ENCODE assay signal across 8 mouse cellular contexts in the genomic region with DNA sequence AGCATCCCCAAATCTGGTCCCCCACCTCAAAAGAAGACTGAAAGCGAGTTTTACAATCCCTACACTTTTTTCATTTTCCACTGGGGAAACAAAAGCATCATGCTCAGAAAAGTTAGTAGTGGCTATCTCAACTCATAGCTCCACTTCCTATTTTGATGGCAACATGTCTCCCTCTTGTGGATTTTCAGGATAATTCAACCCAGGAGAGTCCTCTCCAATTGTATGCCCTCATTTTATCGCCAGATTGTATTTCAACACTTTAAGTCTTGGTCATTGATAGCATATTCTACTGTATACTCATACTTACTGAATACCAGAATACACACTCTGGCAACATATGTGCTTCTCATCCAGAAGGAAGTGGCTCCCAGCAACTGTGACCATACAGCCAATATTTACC.
DNase-seq lines count a peak whose midpoint lies in the region; ATAC-seq and TF ChIP-seq lines count a peak whose summit lies in the region.

No protein-coding gene starts in this region.

- DNase-seq in adrenal gland, postnatal 14 days, result peak; percentile 7
- no peak for DNase-seq in adrenal gland, postnatal 36 days
- DNase-seq in layer of hippocampus, adult 9-10 months (ENCODE audit: low spot score), result peak; percentile 27
- no peak for DNase-seq in layer of hippocampus, postnatal 10 days (ENCODE audit: low spot score in 2 of 2)
- peak; percentile 46 for DNase-seq in MEL (ENCODE audit: low read depth, low spot score)
- DNase-seq in hindbrain, embryonic 14.5 days (ENCODE audit: low spot score), result peak; percentile 76
- DNase-seq in urinary bladder, postnatal 14 days (ENCODE audit: low spot score), result no peak
- DNase-seq in urinary bladder, adult 18-20 months (ENCODE audit: low spot score in 2 of 2), result no peak

- no peaks in the 10 kb centered on the region for H3K36me3 ChIP-seq in MEL (ENCODE audit: control insufficient read depth in 1 of 2, insufficient read depth in 2 of 2, low read length in 2 of 2)
- H3K36me3 ChIP-seq in hindbrain, embryonic 14.5 days (replicated peaks; ENCODE audit: control insufficient read depth, insufficient read depth), result no peaks in the 10 kb centered on the region

- TF ChIP-seq CTCF in MEL (IDR thresholded peaks at IDR 0.05 in 2 of 3, conservative IDR thresholded peaks at IDR 0.05 in 1 of 3; ENCODE audit: control insufficient read depth in 1 of 3, insufficient read depth in 1 of 3, low read depth in 2 of 3, low read length in 3 of 3, poor library complexity in 1 of 3, severe bottlenecking in 1 of 3), result peak in 2 of 3 experiments; percentile 14 to 63; a peak in 3 of 6 replicates

- peak; percentile 73 for TF ChIP-seq RAD21 in MEL (IDR thresholded peaks at IDR 0.05; ENCODE audit: low read depth, low read length)

- H3K79me2 ChIP-seq in MEL (ENCODE audit: control insufficient read depth, insufficient read depth, low read length, poor library complexity), result no peaks in the 10 kb centered on the region

- WGBS in hindbrain, embryonic 14.5 days, result 48% methylated on average over 2 of the region's 2 CpGs

- H3K27ac ChIP-seq in MEL (ENCODE audit: control insufficient read depth, low read depth, low read length), result no peak overlapping the region
- H3K27ac ChIP-seq in hindbrain, embryonic 14.5 days, result no peak overlapping the region

- no peak for TF ChIP-seq EP300 in MEL (IDR thresholded peaks at IDR 0.05; ENCODE audit: low read depth in 1 of 2, low read length in 2 of 2)

- no peaks in the 10 kb centered on the region; a peak in 1 of 4 replicates for H3K27me3 ChIP-seq in MEL (ENCODE audit: control insufficient read depth in 1 of 2, insufficient read depth in 2 of 2, low read length in 2 of 2)
- H3K27me3 ChIP-seq in hindbrain, embryonic 14.5 days (ENCODE audit: control insufficient read depth, insufficient read depth, low read length), result no peaks in the 10 kb centered on the region

- no peak overlapping the region for H3K4me2 ChIP-seq in hindbrain, embryonic 14.5 days (replicated peaks)

- TF ChIP-seq POLR2A in MEL (IDR thresholded peaks at IDR 0.05; ENCODE audit: control insufficient read depth in 1 of 2, insufficient read depth in 1 of 2, low read depth in 1 of 2, low read length in 2 of 2, poor library complexity in 1 of 2), result no peak

- no peak for ATAC-seq in hindbrain, embryonic 14.5 days (ENCODE audit: low FRiP score)

- H3K4me1 ChIP-seq in MEL (ENCODE audit: control insufficient read depth in 1 of 2, insufficient read depth in 2 of 2, low read length in 2 of 2), result no peaks in the 10 kb centered on the region; a peak in 1 of 4 replicates
- H3K4me1 ChIP-seq in hindbrain, embryonic 14.5 days (replicated peaks; ENCODE audit: control insufficient read depth, insufficient read depth, low read length), result no peaks in the 10 kb centered on the region

- no peaks in the 10 kb centered on the region for H3K9me3 ChIP-seq in MEL (replicated peaks; ENCODE audit: insufficient read depth, low read length)
- no peaks in the 10 kb centered on the region for H3K9me3 ChIP-seq in hindbrain, embryonic 14.5 days (ENCODE audit: control insufficient read depth, low read length)

- H3K4me3 ChIP-seq in MEL (ENCODE audit: control insufficient read depth in 1 of 2, insufficient read depth in 1 of 2, low read depth in 2 of 2, low read length in 2 of 2), result no peak overlapping the region
- H3K4me3 ChIP-seq in hindbrain, embryonic 14.5 days (replicated peaks; ENCODE audit: low read length), result no peak overlapping the region

- H3K9ac ChIP-seq in MEL (ENCODE audit: control insufficient read depth, low read depth, low read length, poor library complexity, severe bottlenecking), result no peak overlapping the region
- no peak overlapping the region for H3K9ac ChIP-seq in hindbrain, embryonic 14.5 days

TF ChIP-seq in MEL, 35 proteins besides CTCF, POLR2A, EP300 and RAD21:
- TF ChIP-seq SIN3A (IDR thresholded peaks at IDR 0.05; ENCODE audit: low read length), result no peak
- no peak for TF ChIP-seq GABPA (IDR thresholded peaks at IDR 0.05; ENCODE audit: low read depth, low read length)
- TF ChIP-seq KAT2A (conservative IDR thresholded peaks at IDR 0.05; ENCODE audit: low read depth, low read length), result no peak
- peak; percentile 67 for TF ChIP-seq SMC3 (IDR thresholded peaks at IDR 0.05; ENCODE audit: low read depth, low read length)
- peak; percentile 56 for TF ChIP-seq ZC3H11A (IDR thresholded peaks at IDR 0.05; ENCODE audit: low read depth, low read length)

Comparison
In these comparisons a context has a peak if more than half of its experiments do, and no peak if none do; other contexts are left out.
1. DNase-seq: peak in adrenal gland, postnatal 14 days (single experiment), layer of hippocampus, adult 9-10 months (single experiment), MEL (single experiment) and hindbrain, embryonic 14.5 days (single experiment); none in adrenal gland, postnatal 36 days (0 of 2), layer of hippocampus, postnatal 10 days (0 of 2), urinary bladder, postnatal 14 days (single experiment) and urinary bladder, adult 18-20 months (0 of 2).